Mouse (Mus musculus): Measurements from ENCODE around the gene Cdkn2c. TPM values are rescaled to one million over a fixed set of nuclear protein-coding genes. Genes with fewer than 3 reads are reported as not detected.

Gene Cdkn2c
- 3.5 TPM for total RNA-seq (2023)

DNA sequence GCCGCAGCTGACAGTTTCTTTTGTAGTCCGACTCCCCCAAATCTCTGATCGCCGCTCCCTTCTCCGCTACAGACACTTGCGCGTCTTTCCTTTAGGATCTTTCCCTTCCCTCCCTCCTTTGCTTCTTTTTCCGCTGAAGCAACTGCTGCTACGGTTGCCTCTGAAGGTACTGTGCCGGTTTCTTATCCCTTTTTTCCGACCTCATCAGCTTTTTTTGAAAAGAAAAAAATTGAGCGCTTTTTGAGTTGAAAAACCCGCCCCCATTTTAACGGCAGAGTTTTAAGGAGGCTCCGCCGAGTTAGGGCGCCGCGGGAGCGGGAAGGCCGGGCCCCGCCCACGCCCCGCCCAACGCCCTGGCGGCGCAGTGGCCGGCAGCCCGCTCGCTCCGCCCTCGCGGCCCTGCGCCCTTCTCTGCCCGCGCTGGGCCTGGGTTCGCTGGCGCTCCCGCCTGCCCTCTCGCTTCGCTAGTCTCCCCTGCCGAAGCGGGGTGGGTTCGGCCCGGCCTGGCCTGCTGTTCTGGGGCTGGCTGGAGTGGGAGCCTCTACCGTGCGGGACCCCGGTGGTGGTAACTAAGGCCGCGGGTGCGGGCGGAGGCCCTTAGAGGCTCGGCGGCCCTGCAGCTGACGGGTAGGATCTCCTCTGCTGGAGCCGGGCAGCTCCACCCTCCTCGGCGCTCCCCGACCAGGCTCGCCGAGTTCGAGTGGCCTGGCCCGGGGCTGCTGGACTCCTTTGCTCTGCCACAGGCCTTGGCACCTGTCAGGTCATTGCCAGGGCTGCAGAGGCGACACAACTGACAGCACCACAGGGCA lies at the start of gene Cdkn2c:
TSS of gene Cdkn2c (minus strand) at position 729 of the 809 bp plus-strand sequence.

GRCm38 (mm10) chr4:109676218-109677215 lies 9.5 kb upstream of the Cdkn2c start, which contains the start of gene Faf1:
Gene Faf1, plus strand, starts transcription at chr4:109676588.

Other genes starting within 250 kb of the Cdkn2c start
- gene Rnf11, start 182.5 kb downstream of the Cdkn2c start, total RNA-seq (2023), result 16.7 TPM
- not detected for gene 4930522H14Rik, start 135.9 kb downstream of the Cdkn2c start, total RNA-seq (2023)
- gene Faf1, start 9.4 kb upstream of the Cdkn2c start, total RNA-seq (2023), result 30.2 TPM